Mouse (Mus musculus) retina, adult 2 months (tissue): ENCODE data around the gene Ccdc122.
A peak's percentile ranks its signal among the peaks of the same experiment; 100 is the strongest.

Source experiments
- DNase-seq: peaks from one replicate; pipeline ENCODE4 v3.0.0-alpha.2; 2012; ENCODE audit warnings: low read depth, low spot score

Ccdc122 gene

DNA sequence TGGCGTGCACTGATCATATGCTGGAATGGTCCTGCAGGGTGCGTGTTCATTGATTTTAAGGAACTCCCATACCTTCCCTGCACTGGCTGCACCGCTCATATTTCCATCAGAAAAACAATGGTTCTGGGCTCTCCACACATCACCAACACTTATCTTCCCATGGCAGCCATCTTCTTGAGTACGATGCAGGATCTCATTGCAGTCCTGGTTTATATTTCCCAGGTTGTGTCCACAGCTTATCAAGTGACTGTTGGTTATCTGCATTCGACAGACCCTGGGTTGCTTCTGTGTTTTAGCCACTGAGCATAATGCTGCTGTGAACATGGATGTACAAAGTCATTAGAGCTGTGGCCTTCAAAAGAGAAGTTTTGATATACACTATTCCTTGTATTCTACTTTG lies 94.0 kb downstream of the Ccdc122 start:
- no peak for DNase-seq

DNA sequence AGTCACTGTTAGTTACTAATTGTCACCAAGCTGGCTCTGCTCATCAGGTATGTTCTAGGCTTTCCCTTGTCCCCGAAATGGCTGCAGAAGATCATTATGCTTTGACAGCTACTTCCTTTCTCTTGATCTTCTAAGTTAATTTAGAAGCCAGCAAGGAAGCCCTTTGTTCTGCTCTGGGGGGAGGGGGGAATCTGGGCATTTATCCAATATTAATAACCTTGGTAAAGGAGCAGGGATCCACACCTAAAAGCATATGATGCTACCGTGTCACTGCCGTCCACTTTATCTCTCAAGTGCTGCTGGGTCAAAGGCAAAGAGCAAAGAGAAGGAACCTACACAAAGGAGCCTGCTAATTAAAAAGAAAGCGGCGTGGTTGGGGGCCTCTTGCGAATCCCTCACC lies 100.4 kb downstream of the Ccdc122 start:
- no peak for DNase-seq

GRCm38 (mm10) chr14:77141324-77142282 lies 105.0 kb downstream of the Ccdc122 start:
- peak; percentile 58 for DNase-seq

GRCm38 (mm10) chr14:77145103-77145502 lies 108.5 kb downstream of the Ccdc122 start:
- DNase-seq = no peak

DNA sequence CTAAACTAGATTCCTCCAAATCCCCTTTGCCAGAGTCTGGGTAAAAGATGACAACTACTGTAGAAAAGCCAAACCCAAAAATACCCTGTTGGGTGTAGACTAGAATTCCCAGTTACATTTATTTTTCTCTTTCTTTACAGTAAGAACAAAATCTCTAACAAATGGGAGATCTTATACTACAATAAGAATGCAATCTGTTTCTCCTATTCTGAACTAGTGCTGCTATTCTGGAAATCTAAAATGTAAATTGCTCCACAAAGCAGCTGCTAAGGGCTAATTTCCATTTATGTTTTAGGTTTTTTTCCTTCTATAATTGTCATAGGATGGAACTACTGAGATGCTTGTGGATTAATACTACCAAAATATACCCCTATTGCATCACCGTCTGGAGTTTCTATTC lies 111.1 kb downstream of the Ccdc122 start:
- no peak for DNase-seq

DNA sequence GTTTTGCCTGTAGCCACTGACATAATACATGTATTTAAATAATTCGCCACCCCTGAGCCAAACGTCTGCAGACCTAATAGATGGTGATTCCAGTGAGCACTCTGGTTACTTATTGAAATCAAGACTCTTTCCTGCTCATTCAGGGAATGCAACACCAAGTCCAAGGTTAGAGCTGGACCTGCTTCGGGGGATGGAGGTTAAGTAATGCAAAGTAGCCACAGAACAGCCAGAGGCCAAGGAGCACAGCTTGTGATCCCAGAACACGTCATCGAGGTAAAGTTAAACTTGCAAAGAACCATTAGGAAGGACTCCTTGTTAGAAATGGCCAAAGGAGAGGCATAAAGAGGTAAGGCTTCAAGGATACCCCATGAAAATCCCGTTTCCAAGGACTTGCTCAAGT lies 114.0 kb downstream of the Ccdc122 start:
- DNase-seq = no peak

DNA sequence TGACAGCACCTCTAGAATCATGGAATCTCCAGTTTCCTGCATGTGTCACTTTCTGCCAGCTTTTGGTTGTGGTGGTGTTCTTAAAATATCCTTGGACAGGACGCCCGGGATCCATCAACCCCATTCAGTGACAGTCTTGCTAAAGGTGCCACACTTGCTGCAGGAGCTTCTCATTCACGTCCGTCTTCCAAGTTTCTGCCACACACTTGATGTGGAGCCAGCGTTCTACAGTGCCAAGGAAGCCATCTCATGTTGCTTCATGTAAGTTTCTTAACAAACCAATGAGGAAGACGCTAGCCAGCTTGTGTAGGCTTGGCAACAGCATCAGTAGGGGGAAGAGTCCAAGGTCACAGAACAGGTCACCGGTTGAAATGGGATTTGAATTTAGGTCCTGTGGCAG lies 114.9 kb downstream of the Ccdc122 start:
- no peak for DNase-seq

GRCm38 (mm10) chr14:77156222-77156910 lies 119.8 kb downstream of the Ccdc122 start, which contains the start of gene Enox1:
Gene Enox1 (plus strand): TSS chr14:77156763.
- DNase-seq = peak; percentile 44

DNA sequence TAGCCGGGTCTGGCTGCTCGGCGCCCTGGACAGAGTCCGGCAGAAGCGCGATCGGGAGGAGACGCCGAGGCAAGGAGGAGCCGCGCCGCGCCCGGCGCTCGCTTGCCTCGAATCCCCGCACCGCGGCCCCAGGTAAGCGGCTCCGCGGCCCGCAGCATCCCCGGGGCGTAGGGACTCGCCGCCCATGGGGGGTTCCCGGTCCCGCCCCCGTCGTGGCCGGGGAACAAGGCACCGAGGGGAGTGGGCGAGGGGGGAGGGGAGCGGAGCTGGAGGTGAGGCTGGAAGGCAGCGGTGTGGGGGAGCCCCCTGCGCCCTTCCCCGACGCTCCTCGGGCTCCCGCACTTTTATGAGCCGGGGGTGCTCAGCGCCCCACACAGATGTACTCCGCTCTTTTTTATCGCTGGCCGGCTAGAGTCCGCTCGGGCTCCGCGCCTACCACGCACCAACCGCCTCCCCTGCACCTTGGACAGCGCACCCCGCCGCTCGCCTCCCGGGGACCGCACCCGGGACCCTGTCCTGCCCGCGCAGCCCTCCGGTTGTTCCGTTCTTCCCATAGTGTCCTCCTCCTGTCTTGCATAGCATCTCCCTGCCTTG lies 120.4 kb downstream of the Ccdc122 start:
- DNase-seq = no peak

DNA sequence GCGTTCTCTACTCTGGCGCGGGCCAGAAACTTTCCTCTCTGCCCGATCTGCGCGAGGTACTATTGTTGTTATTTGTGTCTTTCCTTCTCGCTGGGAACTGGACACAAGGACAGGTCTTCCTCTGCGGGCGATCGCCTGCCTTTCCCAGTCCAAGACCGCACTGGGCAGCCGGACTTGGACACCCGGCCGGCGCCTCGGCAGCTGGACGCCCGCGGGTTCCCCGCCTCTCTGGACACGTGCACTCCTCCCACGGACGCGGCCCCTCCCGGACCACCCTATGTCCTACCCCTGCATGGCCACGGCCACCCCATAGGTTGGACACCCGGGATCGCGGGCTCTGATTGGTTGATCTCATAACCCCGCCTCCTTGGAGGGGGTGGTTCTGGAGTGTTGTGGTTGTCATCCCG lies 120.9 kb downstream of the Ccdc122 start:
- DNase-seq = peak; percentile 34

DNA sequence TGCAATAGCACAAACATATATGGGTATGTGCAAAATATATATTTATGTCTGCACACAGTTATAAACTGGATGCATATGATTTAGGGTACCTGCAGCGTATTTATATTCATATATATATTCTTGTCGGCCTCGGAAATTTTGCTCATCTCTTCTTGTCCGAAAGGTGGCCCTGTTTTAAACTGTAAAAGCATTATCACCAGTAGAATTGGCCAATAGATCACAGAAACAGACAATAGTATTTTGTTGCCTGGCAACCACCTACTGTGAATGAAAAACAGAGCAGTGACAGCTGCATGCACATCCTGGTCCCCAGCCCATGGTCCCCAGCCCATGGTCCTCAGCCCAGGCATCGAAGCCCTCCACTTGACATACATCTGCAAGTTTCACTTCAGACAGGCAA lies 122.8 kb downstream of the Ccdc122 start:
- no peak for DNase-seq
